Mouse (Mus musculus): ENCODE data around the gene BC049715. TPM values are rescaled to one million over a fixed set of nuclear protein-coding genes. Genes with fewer than 3 reads are reported as not detected.
A peak's percentile ranks its signal among the peaks of the same experiment; 100 is the strongest.

BC049715 gene
- total and polyA plus RNA-seq, 3 experiments: 0.44 to 1.8 (median 0.61) TPM

- intact Hi-C loops (cut with DNase I): no loop called here
- TF ChIP-seq CTCF (IDR thresholded peaks at IDR 0.05) (no peak), POLR2A (IDR thresholded peaks at IDR 0.05; ENCODE audit: insufficient read depth, low read depth, low read length) (no peak), EP300 (IDR thresholded peaks at IDR 0.05; ENCODE audit: insufficient read depth, low read depth, low read length) (no peak)
Observed at GRCm38 (mm10) chr6:136805409-136805775, 22.0 kb upstream of the BC049715 start.

GRCm38 (mm10) chr6:136806819-136807218 lies 20.6 kb upstream of the BC049715 start:
- no peaks in the 10 kb centered on the region for H3K79me2 ChIP-seq (replicated peaks; ENCODE audit: control insufficient read depth, insufficient read depth, low read length)
- H3K36me3 ChIP-seq (ENCODE audit: control insufficient read depth, insufficient read depth, low read length): no peaks in the 10 kb centered on the region
- no peaks in the 10 kb centered on the region for H3K27me3 ChIP-seq (ENCODE audit: control insufficient read depth, insufficient read depth, low read length)
- H3K27ac ChIP-seq: no peak overlapping the region
- TF ChIP-seq EP300 (IDR thresholded peaks at IDR 0.05; ENCODE audit: insufficient read depth, low read depth, low read length) (no peak), POLR2A (IDR thresholded peaks at IDR 0.05; ENCODE audit: insufficient read depth, low read depth, low read length) (no peak), CTCF (IDR thresholded peaks at IDR 0.05) (no peak)
- H3K4me3 ChIP-seq: no peak overlapping the region
- H3K4me1 ChIP-seq (ENCODE audit: control insufficient read depth, insufficient read depth, low read length): peaks cover 4% of the 10 kb centered on the region
- DNase-seq: no peak
- H3K9ac ChIP-seq (ENCODE audit: low read depth, low read length): no peak overlapping the region
- 85% methylated on average over 5 of the region's 5 CpGs for WGBS
- intact Hi-C loops (cut with DNase I): no loop called here

More at GRCm38 (mm10) chr6:136805409-136805775, 22.0 kb upstream of the BC049715 start:
- 78% methylated on average over 1 of the region's 1 CpGs for WGBS
- no peak overlapping the region for H3K4me3 ChIP-seq
- H3K36me3 ChIP-seq (ENCODE audit: control insufficient read depth, insufficient read depth, low read length): no peaks in the 10 kb centered on the region
- H3K27ac ChIP-seq: peak overlapping the region; percentile 99
- H3K4me1 ChIP-seq (ENCODE audit: control insufficient read depth, insufficient read depth, low read length): peaks cover 4% of the 10 kb centered on the region
- H3K27me3 ChIP-seq (ENCODE audit: control insufficient read depth, insufficient read depth, low read length): no peaks in the 10 kb centered on the region
- H3K9ac ChIP-seq (ENCODE audit: low read depth, low read length): no peak overlapping the region
- no peak for DNase-seq
- H3K79me2 ChIP-seq (replicated peaks; ENCODE audit: control insufficient read depth, insufficient read depth, low read length): no peaks in the 10 kb centered on the region

GRCm38 (mm10) chr6:136807395-136808013 lies 19.9 kb upstream of the BC049715 start:
- TF ChIP-seq POLR2A (IDR thresholded peaks at IDR 0.05; ENCODE audit: insufficient read depth, low read depth, low read length) (no peak), EP300 (IDR thresholded peaks at IDR 0.05; ENCODE audit: insufficient read depth, low read depth, low read length) (no peak), CTCF (IDR thresholded peaks at IDR 0.05) (no peak)
- Histone ChIP-seq H3K4me3 (peak overlapping the region; percentile 51), H3K79me2 (replicated peaks; ENCODE audit: control insufficient read depth, insufficient read depth, low read length) (no peaks in the 10 kb centered on the region), H3K27ac (peak overlapping the region; percentile 75), H3K4me1 (ENCODE audit: control insufficient read depth, insufficient read depth, low read length) (peaks cover 4% of the 10 kb centered on the region), H3K36me3 (ENCODE audit: control insufficient read depth, insufficient read depth, low read length) (no peaks in the 10 kb centered on the region), H3K27me3 (ENCODE audit: control insufficient read depth, insufficient read depth, low read length) (no peaks in the 10 kb centered on the region), H3K9ac (ENCODE audit: low read depth, low read length) (peak overlapping the region; percentile 22)
- intact Hi-C loops (cut with DNase I): no loop called here
- no peak for DNase-seq
- 40% methylated on average over 18 of the region's 18 CpGs for WGBS

GRCm38 (mm10) chr6:136808014-136808417 lies 19.4 kb upstream of the BC049715 start, which contains the start of gene H2afj:
TSS of gene H2afj (plus strand) at chr6:136808244.
- TF ChIP-seq EP300 (IDR thresholded peaks at IDR 0.05; ENCODE audit: insufficient read depth, low read depth, low read length) (peak; percentile 47; the same call in 1 of the 2 replicates), POLR2A (IDR thresholded peaks at IDR 0.05; ENCODE audit: insufficient read depth, low read depth, low read length) (peak; percentile 53), CTCF (IDR thresholded peaks at IDR 0.05) (no peak)
- peak within 1 kb of the TSS; percentile 79 for H3K4me3 ChIP-seq
- WGBS: under 1% methylated on average over 27 of the region's 34 CpGs
- peaks cover 4% of the 10 kb centered on the region for H3K4me1 ChIP-seq (ENCODE audit: control insufficient read depth, insufficient read depth, low read length)
- no peaks in the 10 kb centered on the region for H3K36me3 ChIP-seq (ENCODE audit: control insufficient read depth, insufficient read depth, low read length)
- peak; percentile 98 to 100 for DNase-seq
- peak within 1 kb of the TSS; percentile 75 for H3K27ac ChIP-seq
- H3K9ac ChIP-seq (ENCODE audit: low read depth, low read length): peak within 1 kb of the TSS; percentile 82
- H3K27me3 ChIP-seq (ENCODE audit: control insufficient read depth, insufficient read depth, low read length): no peaks in the 10 kb centered on the region
- no peaks in the 10 kb centered on the region for H3K79me2 ChIP-seq (replicated peaks; ENCODE audit: control insufficient read depth, insufficient read depth, low read length)
- intact Hi-C loops (cut with DNase I): no loop called here

GRCm38 (mm10) chr6:136808631-136809046 lies 18.8 kb upstream of the BC049715 start:
- Histone ChIP-seq H3K27me3 (ENCODE audit: control insufficient read depth, insufficient read depth, low read length) (no peaks in the 10 kb centered on the region), H3K79me2 (replicated peaks; ENCODE audit: control insufficient read depth, insufficient read depth, low read length) (no peaks in the 10 kb centered on the region), H3K9ac (ENCODE audit: low read depth, low read length) (peak overlapping the region; percentile 82), H3K36me3 (ENCODE audit: control insufficient read depth, insufficient read depth, low read length) (no peaks in the 10 kb centered on the region), H3K4me1 (ENCODE audit: control insufficient read depth, insufficient read depth, low read length) (peaks cover 1% of the 10 kb centered on the region; the same call in 1 of the 2 replicates), H3K27ac (peak overlapping the region; percentile 54), H3K4me3 (peak overlapping the region; percentile 79)
- DNase-seq: no peak
- no peak for TF ChIP-seq POLR2A (IDR thresholded peaks at IDR 0.05; ENCODE audit: insufficient read depth, low read depth, low read length)
- no peak for TF ChIP-seq CTCF (IDR thresholded peaks at IDR 0.05)
- no peak for TF ChIP-seq EP300 (IDR thresholded peaks at IDR 0.05; ENCODE audit: insufficient read depth, low read depth, low read length)
- WGBS: under 1% methylated on average over 28 of the region's 28 CpGs
- intact Hi-C loops (cut with DNase I): no loop called here

GRCm38 (mm10) chr6:136809077-136809476 lies 18.3 kb upstream of the BC049715 start:
- peak overlapping the region; percentile 54; the same call in 1 of the 2 replicates for H3K27ac ChIP-seq
- intact Hi-C loops (cut with DNase I): no loop called here
- WGBS: 17% methylated on average over 14 of the region's 14 CpGs
- H3K79me2 ChIP-seq (replicated peaks; ENCODE audit: control insufficient read depth, insufficient read depth, low read length): no peaks in the 10 kb centered on the region
- peak; percentile 52 to 64 for DNase-seq
- no peaks in the 10 kb centered on the region for H3K36me3 ChIP-seq (ENCODE audit: control insufficient read depth, insufficient read depth, low read length)
- TF ChIP-seq CTCF (IDR thresholded peaks at IDR 0.05) (no peak), EP300 (IDR thresholded peaks at IDR 0.05; ENCODE audit: insufficient read depth, low read depth, low read length) (0 out of 2 replicates have a peak, but pooled peaks have one; percentile 36)
- peaks cover 1% of the 10 kb centered on the region; the same call in 1 of the 2 replicates for H3K4me1 ChIP-seq (ENCODE audit: control insufficient read depth, insufficient read depth, low read length)
- no peaks in the 10 kb centered on the region for H3K27me3 ChIP-seq (ENCODE audit: control insufficient read depth, insufficient read depth, low read length)
- peak overlapping the region; percentile 82; the same call in 1 of the 2 replicates for H3K9ac ChIP-seq (ENCODE audit: low read depth, low read length)
- peak overlapping the region; percentile 79 for H3K4me3 ChIP-seq
